Mouse (Mus musculus): ENCODE measurements at regions not wholly inside any gene's neighbourhood (a gene's known extent, or its start where the extent isn't known, plus 50 kb on each side); places are given as distances from the start of the nearest gene placed in this dataset.

- no peaks in the 10 kb centered on the region for H3K79me2 ChIP-seq (replicated peaks; ENCODE audit: control insufficient read depth, extremely low read depth, insufficient read depth, poor library complexity, severe bottlenecking)
- no peak for DNase-seq (ENCODE audit: extremely low read depth)
- no peak for TF ChIP-seq NELFE (IDR thresholded peaks at IDR 0.05; ENCODE audit: low read depth, low read length)
- TF ChIP-seq ELF1 (IDR thresholded peaks at IDR 0.05; ENCODE audit: low read depth, low read length) = no peak
- no peak for TF ChIP-seq JUND (conservative IDR thresholded peaks at IDR 0.05; ENCODE audit: low read depth, low read length)
- no peak for TF ChIP-seq MAX (IDR thresholded peaks at IDR 0.05; ENCODE audit: low read length)
- no peak for TF ChIP-seq TBP (conservative IDR thresholded peaks at IDR 0.05; ENCODE audit: low read depth, low read length)
- TF ChIP-seq MEF2A (IDR thresholded peaks at IDR 0.05; ENCODE audit: borderline replicate concordance, low read depth, low read length) = no peak
- no peak for TF ChIP-seq CHD1 (IDR thresholded peaks at IDR 0.05; ENCODE audit: low read depth, low read length)
- TF ChIP-seq HCFC1 (IDR thresholded peaks at IDR 0.05; ENCODE audit: low read depth, low read length) = no peak
- TF ChIP-seq GABPA (IDR thresholded peaks at IDR 0.05; ENCODE audit: insufficient replicate concordance, low read depth, low read length) = no peak
- TF ChIP-seq UBTF (IDR thresholded peaks at IDR 0.05; ENCODE audit: low read depth, low read length) = no peak
- TF ChIP-seq JUN (IDR thresholded peaks at IDR 0.05; ENCODE audit: insufficient read depth, low read depth, low read length) = no peak
- no peak for TF ChIP-seq USF1 (IDR thresholded peaks at IDR 0.05; ENCODE audit: low read depth, low read length)
- TF ChIP-seq SMC3 (IDR thresholded peaks at IDR 0.05; ENCODE audit: low read depth, low read length) = no peak
- no peak for TF ChIP-seq EP300 (IDR thresholded peaks at IDR 0.05; ENCODE audit: low read length)
- no peak for TF ChIP-seq USF2 (conservative IDR thresholded peaks at IDR 0.05; ENCODE audit: low read depth, low read length)
- TF ChIP-seq MXI1 (IDR thresholded peaks at IDR 0.05; ENCODE audit: low read depth, low read length) = no peak
- TF ChIP-seq ZKSCAN1 (IDR thresholded peaks at IDR 0.05; ENCODE audit: borderline replicate concordance, low read depth, low read length) = no peak
- TF ChIP-seq CHD2 (IDR thresholded peaks at IDR 0.05; ENCODE audit: low read length) = no peak
- TF ChIP-seq MAFK (IDR thresholded peaks at IDR 0.05; ENCODE audit: insufficient replicate concordance, low read length) = no peak
- dilution Hi-C loops (cut with MboI; ENCODE audit: extremely low pct_ligation_motif_present, extremely low pct_unique_long_range_greater_than_20kb, low sequenced_read_pairs) = no loop called here
- no peaks in the 10 kb centered on the region for H3K9me3 ChIP-seq (replicated peaks; ENCODE audit: low read length)
- H3K9ac ChIP-seq (ENCODE audit: insufficient read depth, low read depth) = no peak overlapping the region
- H3K4me2 ChIP-seq (ENCODE audit: insufficient read depth, low read depth, poor library complexity, severe bottlenecking) = no peak overlapping the region
- no peaks in the 10 kb centered on the region for H3K27me3 ChIP-seq (replicated peaks)
- in situ Hi-C loops (cut with MboI; ENCODE audit: low pct_ligation_motif_present, low pct_unique_long_range_greater_than_20kb, low sequenced_read_pairs) = no loop called here
- no peak overlapping the region for H3K4me3 ChIP-seq (replicated peaks in 1 of 3; ENCODE audit: low read depth in 2 of 3, low read length in 2 of 3, poor library complexity in 1 of 3)
- H3K36me3 ChIP-seq (replicated peaks in 1 of 2; ENCODE audit: control insufficient read depth in 1 of 2, insufficient read depth in 1 of 2, low read length in 1 of 2) = no peaks in the 10 kb centered on the region
- no peaks in the 10 kb centered on the region for H3K4me1 ChIP-seq (ENCODE audit: control insufficient read depth in 1 of 2, insufficient read depth in 2 of 2)
- no peak overlapping the region for H3K27ac ChIP-seq (ENCODE audit: insufficient read depth, low read depth)
These were observed 461.9 kb downstream of the Htr7 start for GRCm38 (mm10) chr19:35595384-35595783.

- H3K27ac ChIP-seq (ENCODE audit: insufficient read depth, low read depth) = no peak overlapping the region
- H3K27me3 ChIP-seq (replicated peaks) = no peaks in the 10 kb centered on the region
- in situ Hi-C loops (cut with MboI; ENCODE audit: low pct_ligation_motif_present, low pct_unique_long_range_greater_than_20kb, low sequenced_read_pairs) = no loop called here
- no peaks in the 10 kb centered on the region for H3K9me3 ChIP-seq (replicated peaks; ENCODE audit: low read length)
- DNase-seq (ENCODE audit: extremely low read depth) = no peak
- TF ChIP-seq MAX (IDR thresholded peaks at IDR 0.05; ENCODE audit: low read length) (no peak), SIN3A (IDR thresholded peaks at IDR 0.05; ENCODE audit: low read length) (no peak), ETS1 (conservative IDR thresholded peaks at IDR 0.05; ENCODE audit: low read depth, low read length) (no peak), USF2 (conservative IDR thresholded peaks at IDR 0.05; ENCODE audit: low read depth, low read length) (no peak), KAT2A (IDR thresholded peaks at IDR 0.05; ENCODE audit: insufficient replicate concordance, low read length) (no peak), JUND (conservative IDR thresholded peaks at IDR 0.05; ENCODE audit: low read depth, low read length) (no peak), GABPA (IDR thresholded peaks at IDR 0.05; ENCODE audit: insufficient replicate concordance, low read depth, low read length) (no peak), NELFE (IDR thresholded peaks at IDR 0.05; ENCODE audit: low read depth, low read length) (no peak), ZC3H11A (IDR thresholded peaks at IDR 0.05; ENCODE audit: low read depth, low read length) (no peak), RCOR1 (conservative IDR thresholded peaks at IDR 0.05; ENCODE audit: low read depth, low read length) (no peak), JUN (IDR thresholded peaks at IDR 0.05; ENCODE audit: insufficient read depth, low read depth, low read length) (no peak), HCFC1 (IDR thresholded peaks at IDR 0.05; ENCODE audit: low read depth, low read length) (no peak)
- H3K36me3 ChIP-seq (replicated peaks in 1 of 2; ENCODE audit: control insufficient read depth in 1 of 2, insufficient read depth in 1 of 2, low read length in 1 of 2) = no peaks in the 10 kb centered on the region
- no peak overlapping the region for H3K4me3 ChIP-seq (replicated peaks in 1 of 3; ENCODE audit: low read depth in 2 of 3, low read length in 2 of 3, poor library complexity in 1 of 3)
- no peaks in the 10 kb centered on the region for H3K79me2 ChIP-seq (replicated peaks; ENCODE audit: control insufficient read depth, extremely low read depth, insufficient read depth, poor library complexity, severe bottlenecking)
- H3K4me2 ChIP-seq (ENCODE audit: insufficient read depth, low read depth, poor library complexity, severe bottlenecking) = no peak overlapping the region
- no peak overlapping the region for H3K9ac ChIP-seq (ENCODE audit: insufficient read depth, low read depth)
- no peaks in the 10 kb centered on the region for H3K4me1 ChIP-seq (ENCODE audit: control insufficient read depth in 1 of 2, insufficient read depth in 2 of 2)
- dilution Hi-C loops (cut with MboI; ENCODE audit: extremely low pct_ligation_motif_present, extremely low pct_unique_long_range_greater_than_20kb, low sequenced_read_pairs) = no loop called here
These were observed 481.3 kb downstream of the Htr7 start for GRCm38 (mm10) chr19:35575979-35576378.

All from CH12.LX (cell line).